Mouse (Mus musculus): Measurements from ENCODE around the gene Mcm8. TPM values are rescaled to one million over a fixed set of nuclear protein-coding genes. Genes with fewer than 3 reads are reported as not detected.

Mcm8 gene
- 7.8 and 10.0 TPM in 2 replicates for polyA plus RNA-seq (2015; fragmentation: Nextera tagmentation; extraction: Ambion mirVana)

DNA sequence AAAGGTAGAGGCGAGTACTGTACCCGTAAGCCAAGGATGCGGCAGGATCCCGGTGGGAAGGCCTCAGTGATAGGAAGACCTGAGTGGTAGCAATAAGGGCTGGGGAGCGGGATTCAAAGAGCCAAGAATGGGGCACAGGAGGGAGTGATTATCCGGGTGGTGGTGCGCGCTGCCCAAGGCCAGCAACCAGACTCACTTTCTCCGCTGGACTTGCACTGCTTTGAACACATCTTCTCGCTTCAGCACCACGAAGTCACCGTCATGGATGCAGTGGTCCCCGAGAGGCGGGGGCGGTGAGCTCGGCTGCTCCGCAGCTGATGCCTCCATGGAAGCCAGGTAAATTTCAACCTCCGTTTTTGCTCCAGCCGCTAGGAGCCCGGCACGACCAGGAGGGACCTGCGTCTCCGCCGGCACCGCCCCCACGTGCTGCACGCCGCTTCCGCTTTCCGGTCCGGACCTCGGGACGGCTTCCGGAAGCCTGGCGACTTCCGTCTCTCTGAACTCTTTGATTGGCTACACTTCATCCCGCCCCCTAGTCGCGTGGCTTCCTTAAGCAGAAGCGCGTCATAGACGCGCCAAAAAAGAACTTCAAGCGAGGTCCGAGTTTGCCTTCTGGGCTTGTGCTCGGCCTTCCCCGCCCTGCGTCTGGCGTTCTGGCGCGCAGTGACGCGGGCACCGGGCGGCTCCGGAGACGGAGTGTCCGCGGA lies at the start of gene Mcm8, which contains the start of gene Trmt6:
Gene Mcm8 (plus strand): TSS at position 534 of the 707 bp plus-strand sequence.
Gene Trmt6 (minus strand): TSS at position 448 of the 707 bp plus-strand sequence.
- Histone ChIP-seq H3K4me2 (replicated peaks) (peak within 1 kb of the TSS; percentile 76), H3K9me3 (no peaks in the 10 kb centered on the region), H3K27ac (peak within 1 kb of the TSS; percentile 62), H3K27me3 (no peaks in the 10 kb centered on the region), H3K4me3 (replicated peaks) (peak within 1 kb of the TSS; percentile 79), H3K4me1 (replicated peaks) (peaks cover 24% of the 10 kb centered on the region), H3K9ac (replicated peaks) (peak within 1 kb of the TSS; percentile 75), H3K36me3 (peaks cover 18% of the 10 kb centered on the region)
- under 1% methylated on average over 59 of the region's 59 CpGs for WGBS
- ATAC-seq, result peak; percentile 100

GRCm38 (mm10) chr2:132770822-132771221 lies 45.1 kb upstream of the Mcm8 start:
- Histone ChIP-seq H3K27me3 (no peaks in the 10 kb centered on the region), H3K9me3 (no peaks in the 10 kb centered on the region), H3K27ac (no peak overlapping the region), H3K4me1 (replicated peaks) (no peaks in the 10 kb centered on the region), H3K9ac (replicated peaks) (no peak overlapping the region), H3K36me3 (no peaks in the 10 kb centered on the region), H3K4me3 (replicated peaks) (no peak overlapping the region), H3K4me2 (replicated peaks) (no peak overlapping the region)
- 82% methylated on average over 1 of the region's 1 CpGs for WGBS
- ATAC-seq, result no peak

DNA sequence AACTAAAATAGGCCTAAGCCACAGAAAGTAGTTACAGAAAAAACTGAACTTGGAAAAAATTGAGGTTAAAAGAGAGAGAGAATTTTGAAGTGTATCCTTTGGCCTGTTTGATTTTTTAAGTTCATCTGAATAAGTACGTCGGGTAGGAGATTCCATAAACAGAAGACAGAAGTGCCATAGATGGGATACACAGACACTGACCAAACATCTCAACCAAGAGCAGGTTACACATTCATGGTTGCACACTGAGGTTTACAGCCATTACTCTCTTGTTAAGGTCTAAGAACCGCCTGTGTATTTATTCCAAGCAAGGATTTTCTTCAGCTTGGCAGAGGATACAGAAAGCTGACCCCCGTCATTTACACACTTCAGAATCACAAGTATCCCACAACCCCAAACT lies 35.0 kb upstream of the Mcm8 start, which contains the start of gene Chgb:
Gene Chgb (plus strand): TSS at position 301 of the 400 bp plus-strand sequence.
- whole genome bisulfite sequencing, result 7% methylated on average over 4 of the region's 4 CpGs
- Histone ChIP-seq H3K27ac (peak within 1 kb of the TSS; percentile 97), H3K36me3 (no peaks in the 10 kb centered on the region), H3K9ac (replicated peaks) (peak within 1 kb of the TSS; percentile 77), H3K4me2 (replicated peaks) (peak within 1 kb of the TSS; percentile 66), H3K4me3 (replicated peaks) (peak within 1 kb of the TSS; percentile 62), H3K9me3 (no peaks in the 10 kb centered on the region), H3K4me1 (replicated peaks) (peaks cover 22% of the 10 kb centered on the region), H3K27me3 (0 out of 2 replicates have a peak, but pooled peaks cover 3% of the 10 kb centered on the region)
- no peak for ATAC-seq

- no peaks in the 10 kb centered on the region for H3K9me3 ChIP-seq
- H3K27me3 ChIP-seq, result 0 out of 2 replicates have a peak, but pooled peaks cover 3% of the 10 kb centered on the region
- no peaks in the 10 kb centered on the region for H3K36me3 ChIP-seq
- H3K4me1 ChIP-seq (replicated peaks), result peaks cover 22% of the 10 kb centered on the region
- peak overlapping the region; percentile 66 for H3K4me2 ChIP-seq (replicated peaks)
- peak overlapping the region; percentile 77 for H3K9ac ChIP-seq (replicated peaks)
- WGBS, result under 1% methylated on average over 33 of the region's 41 CpGs
- H3K27ac ChIP-seq, result peak overlapping the region; percentile 97
- ATAC-seq, result peak; percentile 99
- peak overlapping the region; percentile 62 for H3K4me3 ChIP-seq (replicated peaks)
Observed at GRCm38 (mm10) chr2:132781439-132782068, 34.4 kb upstream of the Mcm8 start.

DNA sequence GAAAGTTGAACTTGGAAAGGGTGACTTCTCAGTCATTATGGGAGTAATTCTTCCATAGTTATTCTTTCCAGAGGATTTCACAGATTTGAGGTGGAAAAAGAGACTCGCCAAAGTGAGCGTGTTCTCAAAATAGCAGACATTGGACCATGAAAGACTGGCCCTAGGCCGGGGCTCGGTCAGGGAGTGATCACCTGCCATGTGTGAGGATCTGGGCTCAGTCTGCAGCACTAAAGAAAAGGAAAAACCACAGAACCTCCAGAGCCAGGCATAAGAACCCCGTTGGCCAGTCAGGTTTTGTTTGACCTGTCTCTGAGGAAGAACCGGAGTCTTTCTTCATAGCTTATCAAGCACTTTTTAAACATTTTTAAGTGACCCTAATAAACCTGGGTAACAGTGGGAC lies 31.9 kb upstream of the Mcm8 start:
- Histone ChIP-seq H3K27me3 (0 out of 2 replicates have a peak, but pooled peaks cover 3% of the 10 kb centered on the region), H3K4me3 (replicated peaks) (no peak overlapping the region), H3K9me3 (no peaks in the 10 kb centered on the region), H3K36me3 (no peaks in the 10 kb centered on the region), H3K27ac (no peak overlapping the region), H3K4me1 (replicated peaks) (peaks cover 15% of the 10 kb centered on the region), H3K9ac (replicated peaks) (no peak overlapping the region), H3K4me2 (replicated peaks) (no peak overlapping the region)
- ATAC-seq, result no peak
- WGBS, result 82% methylated on average over 6 of the region's 6 CpGs

GRCm38 (mm10) chr2:132793441-132794203 lies 22.3 kb upstream of the Mcm8 start:
- H3K9me3 ChIP-seq, result no peaks in the 10 kb centered on the region
- 86% methylated on average over 19 of the region's 19 CpGs for WGBS
- no peak for ATAC-seq
- no peak overlapping the region for H3K9ac ChIP-seq (replicated peaks)
- no peak overlapping the region for H3K4me3 ChIP-seq (replicated peaks)
- no peaks in the 10 kb centered on the region for H3K27me3 ChIP-seq
- no peaks in the 10 kb centered on the region for H3K4me1 ChIP-seq (replicated peaks)
- peaks cover 30% of the 10 kb centered on the region for H3K36me3 ChIP-seq
- no peak overlapping the region for H3K4me2 ChIP-seq (replicated peaks)
- no peak overlapping the region for H3K27ac ChIP-seq

DNA sequence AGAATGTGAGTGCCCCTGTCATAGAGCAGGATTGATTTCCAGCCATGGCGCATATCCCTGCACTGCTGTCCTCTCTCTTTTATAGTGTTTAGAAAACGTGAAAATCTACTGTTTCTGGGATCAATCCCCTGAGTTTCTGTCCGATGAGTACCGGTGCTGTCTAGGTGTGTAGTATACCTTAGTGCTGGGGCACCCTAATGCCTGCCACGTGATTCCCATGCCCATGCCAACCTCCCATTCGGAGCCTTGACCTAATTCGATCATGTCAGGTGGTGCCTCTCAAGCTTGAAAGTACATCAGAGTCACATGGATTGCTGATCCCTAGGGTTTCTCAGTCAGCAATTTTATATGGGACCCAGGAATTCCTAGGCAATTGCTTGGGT lies 21.7 kb upstream of the Mcm8 start:
- no peak overlapping the region for H3K9ac ChIP-seq (replicated peaks)
- no peaks in the 10 kb centered on the region for H3K27me3 ChIP-seq
- H3K4me1 ChIP-seq (replicated peaks), result no peaks in the 10 kb centered on the region
- no peak overlapping the region for H3K4me2 ChIP-seq (replicated peaks)
- H3K36me3 ChIP-seq, result peaks cover 30% of the 10 kb centered on the region
- H3K9me3 ChIP-seq, result no peaks in the 10 kb centered on the region
- 86% methylated on average over 7 of the region's 7 CpGs for WGBS
- ATAC-seq, result no peak
- H3K27ac ChIP-seq, result no peak overlapping the region
- no peak overlapping the region for H3K4me3 ChIP-seq (replicated peaks)

GRCm38 (mm10) chr2:132802976-132803375 lies 13.0 kb upstream of the Mcm8 start:
- Histone ChIP-seq H3K9me3 (no peaks in the 10 kb centered on the region), H3K27ac (no peak overlapping the region), H3K4me2 (replicated peaks) (no peak overlapping the region), H3K4me3 (replicated peaks) (no peak overlapping the region), H3K27me3 (no peaks in the 10 kb centered on the region), H3K4me1 (replicated peaks) (no peaks in the 10 kb centered on the region), H3K36me3 (peaks cover 50% of the 10 kb centered on the region), H3K9ac (replicated peaks) (no peak overlapping the region)
- ATAC-seq, result no peak
- 90% methylated on average over 2 of the region's 2 CpGs for WGBS

DNA sequence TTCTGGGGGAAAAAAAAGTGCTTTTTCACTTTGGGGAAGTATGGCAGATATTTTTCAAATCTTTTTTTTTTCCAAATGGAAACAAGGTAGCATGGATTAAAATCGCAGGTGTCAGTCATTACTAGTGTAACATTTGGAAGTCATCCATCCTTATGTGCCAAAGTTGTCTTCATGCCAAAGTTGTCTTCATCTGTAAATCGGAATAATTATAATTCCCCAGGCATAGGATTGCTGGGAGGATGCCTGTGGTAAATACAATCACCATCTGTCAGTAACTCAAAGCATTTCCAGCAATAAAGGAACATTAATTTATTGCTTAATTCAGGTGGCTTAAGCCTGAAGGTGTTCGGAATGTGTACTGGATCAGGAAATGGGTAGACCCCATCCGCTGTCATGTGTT lies 25.1 kb downstream of the Mcm8 start:
- no peaks in the 10 kb centered on the region for H3K4me1 ChIP-seq (replicated peaks)
- no peaks in the 10 kb centered on the region for H3K9me3 ChIP-seq
- peaks cover 11% of the 10 kb centered on the region; the same call in 1 of the 2 replicates for H3K36me3 ChIP-seq
- H3K27ac ChIP-seq, result no peak overlapping the region
- ATAC-seq, result no peak
- no peaks in the 10 kb centered on the region for H3K27me3 ChIP-seq
- H3K9ac ChIP-seq (replicated peaks), result no peak overlapping the region
- H3K4me3 ChIP-seq (replicated peaks), result no peak overlapping the region
- WGBS, result 95% methylated on average over 4 of the region's 4 CpGs
- no peak overlapping the region for H3K4me2 ChIP-seq (replicated peaks)

- Histone ChIP-seq H3K4me3 (replicated peaks) (peak within 1 kb of the TSS; percentile 73), H3K36me3 (peaks cover 17% of the 10 kb centered on the region), H3K27ac (peak within 1 kb of the TSS; percentile 76), H3K4me2 (replicated peaks) (peak within 1 kb of the TSS; percentile 78), H3K4me1 (replicated peaks) (peaks cover 19% of the 10 kb centered on the region), H3K9ac (replicated peaks) (peak within 1 kb of the TSS; percentile 94), H3K27me3 (no peaks in the 10 kb centered on the region), H3K9me3 (no peaks in the 10 kb centered on the region)
- WGBS, result under 1% methylated on average over 96 of the region's 96 CpGs
- peak; percentile 97 for ATAC-seq
Observed at GRCm38 (mm10) chr2:132846407-132847358, 30.7 kb downstream of the Mcm8 start, which contains the start of gene Crls1. Gene Crls1 (plus strand): TSS chr2:132846666.

DNA sequence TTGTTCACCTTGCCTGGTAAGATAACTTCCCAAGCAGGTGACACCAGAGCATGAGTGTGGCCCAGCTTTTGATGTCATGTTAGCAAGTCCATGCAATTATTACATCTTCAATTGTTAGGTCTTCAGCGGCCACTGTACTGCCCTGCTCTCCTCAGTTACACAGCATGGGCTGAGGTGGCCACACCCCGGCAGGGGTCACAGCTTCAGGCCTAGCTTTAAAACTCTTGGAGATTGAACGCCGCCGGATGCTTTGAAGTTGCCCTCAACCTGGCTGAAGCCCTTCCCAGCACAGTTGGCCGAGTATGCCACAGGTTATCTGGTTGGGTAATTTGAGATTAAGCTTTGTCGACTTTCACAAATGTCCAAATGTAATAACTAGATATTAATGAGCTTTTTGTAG lies 31.6 kb downstream of the Mcm8 start:
- H3K4me3 ChIP-seq (replicated peaks), result peak overlapping the region; percentile 73
- 48% methylated on average over 7 of the region's 7 CpGs for WGBS
- H3K4me2 ChIP-seq (replicated peaks), result peak overlapping the region; percentile 78
- peaks cover 19% of the 10 kb centered on the region for H3K4me1 ChIP-seq (replicated peaks)
- no peaks in the 10 kb centered on the region for H3K9me3 ChIP-seq
- H3K36me3 ChIP-seq, result peaks cover 22% of the 10 kb centered on the region
- H3K27ac ChIP-seq, result no peak overlapping the region
- ATAC-seq, result no peak
- H3K9ac ChIP-seq (replicated peaks), result peak overlapping the region; percentile 94
- no peaks in the 10 kb centered on the region for H3K27me3 ChIP-seq

Data from midbrain, embryonic 13.5 days (tissue).